Mouse (Mus musculus): ENCODE results near the gene Rictor. TPM values are rescaled to one million over a fixed set of nuclear protein-coding genes. Genes with fewer than 3 reads are reported as not detected.
"Not testable (repeated sequence)": the region's sequence is repeated elsewhere in the genome, so short reads cannot be mapped to it uniquely, and the experiment has no call there.

Rictor gene
- polyA plus RNA-seq, 1 experiment from 2014 or later, result 33.0 TPM

DNA sequence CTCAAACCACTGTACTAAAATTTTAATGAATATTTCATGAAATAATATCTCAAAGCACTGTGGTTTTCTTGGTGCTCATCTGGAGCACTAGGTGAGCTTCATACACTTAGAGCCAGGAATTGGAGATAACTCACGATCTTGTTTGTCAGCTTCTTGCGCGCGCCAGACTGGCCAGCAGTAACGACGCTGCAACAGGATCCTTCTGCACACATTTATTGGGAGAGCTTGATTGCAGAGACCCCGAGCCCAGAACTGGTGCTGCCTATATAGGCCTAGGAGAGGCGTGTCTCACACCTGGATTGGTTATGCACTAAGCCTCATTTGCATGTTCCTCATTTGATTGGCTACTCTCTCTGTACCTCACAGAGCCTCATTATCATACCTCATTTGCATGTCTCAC, 93.0 kb downstream of the Rictor start:
- ATAC-seq (replicated peaks; ENCODE audit: extremely low read depth, insufficient read depth, low FRiP score); H3K27ac ChIP-seq (ENCODE audit: low read length); H3K4me2 ChIP-seq (ENCODE audit: low read depth, low read length); H3K4me3 ChIP-seq (ENCODE audit: low read length); H3K4me1 ChIP-seq (ENCODE audit: control insufficient read depth, insufficient read depth, low read length); H3K9ac ChIP-seq (ENCODE audit: low read length); H3K27me3 ChIP-seq (ENCODE audit: control insufficient read depth, insufficient read depth, low read length); H3K9me3 ChIP-seq (replicated peaks; ENCODE audit: control insufficient read depth, low read length): not testable (repeated sequence)
- 97% methylated on average over 8 of the region's 8 CpGs for WGBS
- H3K36me3 ChIP-seq (ENCODE audit: control insufficient read depth, insufficient read depth), result peaks cover 29% of the 10 kb centered on the region

DNA sequence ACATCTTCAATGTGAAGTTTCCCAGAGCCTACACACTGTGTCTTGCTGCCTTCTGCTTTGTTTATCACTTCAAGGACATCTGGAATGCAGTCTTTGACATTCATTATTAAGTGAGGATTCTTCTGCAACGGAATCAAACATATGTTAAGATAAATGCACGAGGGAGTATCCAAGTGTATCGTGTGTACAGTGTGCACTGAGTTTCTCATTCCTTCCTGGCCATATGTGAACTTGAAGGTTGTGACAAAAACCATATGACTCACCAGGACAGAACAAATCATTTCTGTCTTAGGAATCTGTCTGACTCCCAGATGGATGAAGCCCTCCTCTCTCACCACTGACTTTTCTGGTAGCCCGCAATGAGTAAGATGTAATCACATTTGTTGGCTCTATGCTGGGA, 107.6 kb downstream of the Rictor start:
- Histone ChIP-seq H3K4me1 (ENCODE audit: control insufficient read depth, insufficient read depth, low read length) (no peaks in the 10 kb centered on the region), H3K27ac (ENCODE audit: low read length) (no peak overlapping the region), H3K36me3 (ENCODE audit: control insufficient read depth, insufficient read depth) (0 out of 2 replicates have a peak, but pooled peaks cover 2% of the 10 kb centered on the region), H3K4me3 (ENCODE audit: low read length) (no peak overlapping the region), H3K9me3 (replicated peaks; ENCODE audit: control insufficient read depth, low read length) (peaks cover 7% of the 10 kb centered on the region), H3K4me2 (ENCODE audit: low read depth, low read length) (no peak overlapping the region), H3K27me3 (ENCODE audit: control insufficient read depth, insufficient read depth, low read length) (no peaks in the 10 kb centered on the region), H3K9ac (ENCODE audit: low read length) (no peak overlapping the region)
- ATAC-seq (replicated peaks; ENCODE audit: extremely low read depth, insufficient read depth, low FRiP score), result no peak
- 57% methylated on average over 4 of the region's 4 CpGs for WGBS

DNA sequence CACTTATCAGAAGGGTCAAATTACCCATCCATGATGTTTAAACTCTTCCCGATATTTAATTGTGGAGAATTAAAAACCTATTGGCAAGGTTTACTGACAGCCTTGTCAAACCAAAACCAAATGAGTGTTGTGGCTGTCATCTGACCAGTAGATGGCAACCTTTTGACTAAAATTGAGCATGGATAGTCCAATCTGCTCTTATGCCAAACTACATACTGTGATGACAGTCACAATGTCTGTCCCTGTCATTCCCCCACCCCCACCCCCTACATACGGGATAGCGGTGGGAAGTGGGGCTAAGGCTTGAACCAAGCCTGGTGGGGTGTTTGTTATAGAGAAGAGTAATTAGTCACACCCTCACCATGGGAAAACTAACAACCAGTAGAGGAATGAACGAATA, 132.0 kb downstream of the Rictor start:
- no peak overlapping the region for H3K9ac ChIP-seq (ENCODE audit: low read length)
- 0 out of 2 replicates have a peak, but pooled peaks cover 3% of the 10 kb centered on the region for H3K36me3 ChIP-seq (ENCODE audit: control insufficient read depth, insufficient read depth)
- WGBS, result 40% methylated on average over 4 of the region's 4 CpGs
- H3K4me2 ChIP-seq (ENCODE audit: low read depth, low read length), result no peak overlapping the region
- no peaks in the 10 kb centered on the region for H3K4me1 ChIP-seq (ENCODE audit: control insufficient read depth, insufficient read depth, low read length)
- no peaks in the 10 kb centered on the region for H3K9me3 ChIP-seq (replicated peaks; ENCODE audit: control insufficient read depth, low read length)
- H3K4me3 ChIP-seq (ENCODE audit: low read length), result no peak overlapping the region
- 0 out of 2 replicates have a peak, but pooled peaks have one; percentile 37 for ATAC-seq (replicated peaks; ENCODE audit: extremely low read depth, insufficient read depth, low FRiP score)
- H3K27me3 ChIP-seq (ENCODE audit: control insufficient read depth, insufficient read depth, low read length), result no peaks in the 10 kb centered on the region
- H3K27ac ChIP-seq (ENCODE audit: low read length), result no peak overlapping the region

DNA sequence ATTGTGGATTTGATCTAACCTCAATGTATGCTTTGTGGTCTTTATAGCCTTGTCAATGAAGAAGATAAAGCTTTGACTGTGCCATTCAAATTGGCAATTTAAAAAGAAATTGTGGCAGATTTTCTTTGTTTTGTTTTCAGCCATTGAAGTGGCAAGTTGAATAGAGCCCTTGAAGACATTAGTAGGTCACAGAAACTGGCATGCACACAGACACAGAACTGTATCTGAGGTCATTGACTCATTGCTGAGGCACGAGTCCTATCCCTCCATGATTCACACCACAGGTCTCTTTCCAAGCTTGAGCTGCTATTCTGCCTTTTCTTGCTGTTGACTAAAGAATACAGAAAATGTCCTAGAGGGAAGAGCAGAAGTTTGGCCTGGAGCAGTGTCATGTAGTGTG, 141.7 kb downstream of the Rictor start:
- Histone ChIP-seq H3K4me1 (ENCODE audit: control insufficient read depth, insufficient read depth, low read length) (no peaks in the 10 kb centered on the region), H3K36me3 (ENCODE audit: control insufficient read depth, insufficient read depth) (no peaks in the 10 kb centered on the region), H3K27ac (ENCODE audit: low read length) (no peak overlapping the region), H3K9ac (ENCODE audit: low read length) (no peak overlapping the region), H3K4me3 (ENCODE audit: low read length) (no peak overlapping the region), H3K9me3 (replicated peaks; ENCODE audit: control insufficient read depth, low read length) (no peaks in the 10 kb centered on the region), H3K4me2 (ENCODE audit: low read depth, low read length) (no peak overlapping the region), H3K27me3 (ENCODE audit: control insufficient read depth, insufficient read depth, low read length) (no peaks in the 10 kb centered on the region)
- no peak for ATAC-seq (replicated peaks; ENCODE audit: extremely low read depth, insufficient read depth, low FRiP score)
- 69% methylated on average over 1 of the region's 1 CpGs for WGBS

Other genes starting within 250 kb of the Rictor start
- 9.2 and 18.2 TPM in 2 replicates for gene Fyb, start 185.5 kb upstream of the Rictor start, polyA plus RNA-seq (2015; fragmentation: Nextera tagmentation; extraction: Ambion mirVana)
- 4.6 and 4.7 TPM in 2 replicates for gene Osmr, start 166.6 kb downstream of the Rictor start, polyA plus RNA-seq (2015; fragmentation: Nextera tagmentation; extraction: Ambion mirVana)